Comparison of ENCODE assay signal across 14 mouse cellular contexts in genomic region chr6:122813640-122814039, GRCm38 (mm10). TPM values are rescaled to one million over a fixed set of nuclear protein-coding genes. Genes with fewer than 3 reads are reported as not detected.
"Had no signal": no experiment of that assay in that cellular context is flagged by ENCODE, and none has a peak within 500 bp of the region (broad histone marks: within the 10 kb centered on the region; RNA-seq: fewer than 3 reads in every experiment).

No protein-coding gene starts in this region.

- H3K4me2 ChIP-seq: lung, embryonic 14.5 days; midbrain, embryonic 12.5 days; neural tube, embryonic 12.5 days; stomach, embryonic 15.5 days had no signal

- H3K36me3 ChIP-seq: midbrain, embryonic 10.5 days; midbrain, embryonic 12.5 days; neural tube, embryonic 12.5 days; stomach, embryonic 15.5 days had no signal

- H3K9me3 ChIP-seq: midbrain, embryonic 10.5 days; midbrain, embryonic 12.5 days; neural tube, embryonic 12.5 days; stomach, embryonic 15.5 days had no signal

- H3K27ac ChIP-seq: midbrain, embryonic 10.5 days; midbrain, embryonic 12.5 days; neural tube, embryonic 12.5 days; stomach, embryonic 15.5 days; stomach, postnatal 0 days had no signal

- H3K9ac ChIP-seq: lung, embryonic 14.5 days; midbrain, embryonic 12.5 days; neural tube, embryonic 12.5 days; stomach, embryonic 15.5 days had no signal

- DNase-seq: lung, embryonic 14.5 days; lung, postnatal 10 days; lung, postnatal 4 days; midbrain, embryonic 14.5 days; right cerebral cortex, postnatal 14 days; thymus, adult 2 months; thymus, postnatal 25 days; thymus, postnatal 4 days had no signal

- H3K4me3 ChIP-seq: midbrain, embryonic 10.5 days; midbrain, embryonic 12.5 days; neural tube, embryonic 12.5 days; stomach, embryonic 15.5 days had no signal

- H3K4me1 ChIP-seq: neural tube, embryonic 12.5 days had no signal

- H3K27me3 ChIP-seq: neural tube, embryonic 12.5 days; stomach, embryonic 15.5 days had no signal

RNA-seq across cellular contexts. Expression of gene C3ar1, which starts 42.3 kb away (rescaled TPM):
- total RNA-seq: megakaryocyte-erythroid progenitor cell, adult 5-6 weeks had no signal
